Mouse (Mus musculus) neural tube, embryonic 15.5 days (tissue): ENCODE data around the gene Slc22a8. TPM values are rescaled to one million over a fixed set of nuclear protein-coding genes. Genes with fewer than 3 reads are reported as not detected.

Source experiments
- ATAC-seq: fragments of 200-750 bp; cut with Nextera tagmentation; 2 replicates; pipeline ENCODE4 v1.8.0; 2017; ENCODE audit warnings: mild to moderate bottlenecking, moderate TSS enrichment, moderate library complexity; ENCODE audit not compliant: low FRiP score
- H3K27ac ChIP-seq: fragments of 300-500 bp; sonication (generic); replicated peaks from 2 replicates; pipeline ENCODE4 v1.5.1; 2015; ENCODE audit warnings: mild to moderate bottlenecking, inconsistent platforms
- H3K27me3 ChIP-seq: fragments of 300-500 bp; sonication (generic); replicated peaks from 2 replicates; pipeline ENCODE4 v1.6.1; 2015; ENCODE audit warnings: inconsistent platforms
- H3K36me3 ChIP-seq: fragments of 300-500 bp; sonication (generic); 2 replicates; pipeline ENCODE4 v1.6.1; 2015; ENCODE audit warnings: inconsistent platforms
- H3K4me1 ChIP-seq: fragments of 300-500 bp; sonication (generic); 2 replicates; pipeline ENCODE4 v1.6.1; 2015; ENCODE audit warnings: inconsistent platforms
- H3K4me2 ChIP-seq: fragments of 300-500 bp; sonication (generic); 2 replicates; pipeline ENCODE4 v1.6.1; 2015; ENCODE audit warnings: inconsistent platforms, mild to moderate bottlenecking, moderate library complexity
- H3K4me3 ChIP-seq: fragments of 300-500 bp; sonication (generic); replicated peaks from 2 replicates; pipeline ENCODE4 v1.5.1; 2015; ENCODE audit warnings: mild to moderate bottlenecking, inconsistent platforms
- H3K9ac ChIP-seq: fragments of 300-500 bp; sonication (generic); replicated peaks from 2 replicates; pipeline ENCODE4 v1.6.1; 2015; ENCODE audit warnings: mild to moderate bottlenecking, inconsistent platforms
- H3K9me3 ChIP-seq: fragments of 300-500 bp; sonication (generic); replicated peaks from 2 replicates; pipeline ENCODE4 v1.6.1; 2016; ENCODE audit warnings: inconsistent platforms
- WGBS: fragments of 180-500 bp; shearing (Covaris S2); methylation state at CpG from one replicate; pipeline ENCODE4 v1.1.7; 2015; ENCODE audit warnings: mixed read lengths; 5-methylcytosine and 5-hydroxymethylcytosine counted together
- polyA plus RNA-seq: library from polyadenylated mRNA; unstranded; fragments of >200 nt; fragmentation: Nextera tagmentation; extraction: Ambion mirVana; gene quantifications from 2 replicates; pipeline ENCODE4 v1.2.1, GENCODE M21; 2015

The Slc22a8 gene
- polyA plus RNA-seq = 9.1 and 10.7 TPM in 2 replicates

DNA sequence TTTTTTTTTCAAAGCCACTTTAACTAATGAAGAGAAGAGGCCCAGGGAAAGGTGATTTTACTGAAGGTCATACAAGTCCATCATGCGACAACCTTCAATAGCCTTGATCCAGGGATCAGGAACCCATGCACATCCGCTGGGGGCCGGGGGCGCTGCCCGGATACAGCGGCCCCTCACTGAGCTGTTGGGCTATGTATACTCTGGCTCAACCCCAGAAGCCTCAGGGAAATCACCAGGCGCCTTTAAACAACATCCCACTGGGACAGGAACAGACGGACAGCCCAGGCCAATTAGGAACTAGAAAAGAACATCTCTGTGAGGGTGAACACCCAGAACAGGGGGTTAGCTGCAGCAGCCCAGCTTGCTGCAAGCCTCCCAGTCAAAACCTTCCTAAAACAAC is at the start of gene Slc22a8:
Gene Slc22a8 (plus strand): TSS at position 301 of the 400 bp plus-strand sequence.
- Histone ChIP-seq H3K9ac (no peak within 1 kb of the TSS), H3K4me3 (no peak within 1 kb of the TSS), H3K27ac (0 out of 2 replicates have a peak within 1 kb of the TSS, but pooled peaks have one; percentile 23), H3K4me2 (no peak within 1 kb of the TSS), H3K27me3 (no peaks in the 10 kb centered on the region), H3K9me3 (no peaks in the 10 kb centered on the region), H3K36me3 (no peaks in the 10 kb centered on the region), H3K4me1 (no peaks in the 10 kb centered on the region)
- WGBS = 62% methylated on average over 8 of the region's 8 CpGs
- ATAC-seq = no peak

DNA sequence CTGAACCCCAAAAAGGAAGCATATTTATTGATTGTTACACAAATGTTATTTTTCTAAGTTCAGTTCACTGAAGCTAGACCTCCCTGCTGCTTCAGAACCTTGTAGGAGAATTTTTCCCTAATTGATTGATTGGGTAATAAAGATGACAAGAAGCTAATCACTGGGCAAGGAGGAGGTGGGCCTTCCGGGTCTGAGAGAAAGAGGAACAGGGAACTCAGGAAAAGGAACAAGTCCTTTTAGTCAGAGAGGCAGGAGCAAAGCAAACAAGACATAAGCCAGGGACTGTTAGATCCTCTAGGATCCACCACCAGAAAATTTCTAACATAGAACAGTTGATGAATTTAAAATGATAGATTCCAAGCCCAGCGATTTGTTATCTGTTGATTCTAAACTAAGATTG is 32.2 kb upstream of the Slc22a8 start:
- Histone ChIP-seq H3K4me3 (no peak overlapping the region), H3K4me1 (no peaks in the 10 kb centered on the region), H3K27me3 (no peaks in the 10 kb centered on the region), H3K36me3 (no peaks in the 10 kb centered on the region), H3K27ac (no peak overlapping the region), H3K4me2 (no peak overlapping the region), H3K9ac (no peak overlapping the region), H3K9me3 (no peaks in the 10 kb centered on the region)
- no peak for ATAC-seq
- 46% methylated on average over 2 of the region's 2 CpGs for WGBS

DNA sequence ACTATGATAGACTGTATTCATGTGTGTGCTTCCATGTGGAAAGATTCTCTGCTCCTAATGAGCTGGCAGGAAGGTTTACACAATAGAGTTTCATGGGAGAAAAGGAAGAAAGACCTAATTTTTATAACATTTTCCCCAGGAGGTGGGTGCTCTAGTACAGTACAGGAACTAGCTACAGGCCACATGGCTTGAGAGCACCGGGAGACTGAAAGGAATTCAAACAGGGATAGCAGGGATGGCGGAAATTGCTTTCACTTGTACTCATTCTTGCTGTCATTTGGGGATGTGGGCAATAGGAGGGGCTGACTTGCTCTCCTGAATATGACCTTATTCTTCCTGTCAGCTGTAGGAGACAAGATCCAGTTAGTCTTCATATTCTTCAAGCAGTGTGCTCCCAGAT is 27.0 kb upstream of the Slc22a8 start:
- no peaks in the 10 kb centered on the region for H3K27me3 ChIP-seq
- H3K36me3 ChIP-seq = no peaks in the 10 kb centered on the region
- H3K4me2 ChIP-seq = no peak overlapping the region
- no peaks in the 10 kb centered on the region for H3K9me3 ChIP-seq
- ATAC-seq = no peak
- no peak overlapping the region for H3K9ac ChIP-seq
- no peak overlapping the region for H3K4me3 ChIP-seq
- no peaks in the 10 kb centered on the region for H3K4me1 ChIP-seq
- 54% methylated on average over 2 of the region's 2 CpGs for WGBS
- H3K27ac ChIP-seq = no peak overlapping the region

DNA sequence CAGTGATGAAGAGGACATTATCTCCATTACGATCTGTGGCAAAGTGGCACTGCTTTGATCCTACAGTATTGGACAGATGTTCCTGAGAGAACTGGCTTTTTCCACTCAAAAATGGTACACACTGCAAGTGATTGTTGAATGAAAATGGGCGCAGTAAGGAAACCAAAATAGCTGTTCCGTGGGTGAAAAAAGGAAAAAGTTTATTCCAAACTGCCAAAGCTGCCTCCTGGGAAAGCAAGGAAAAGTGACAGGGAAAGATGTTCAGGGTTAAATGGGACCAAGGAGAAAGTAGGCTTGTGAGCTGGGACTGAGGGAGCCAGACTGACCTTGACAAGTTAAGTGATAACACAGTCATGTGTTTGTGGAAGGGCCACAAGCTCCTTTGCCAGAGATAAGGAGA is 26.6 kb upstream of the Slc22a8 start:
- Histone ChIP-seq H3K36me3 (no peaks in the 10 kb centered on the region), H3K27ac (no peak overlapping the region), H3K4me3 (no peak overlapping the region), H3K4me1 (peaks cover 2% of the 10 kb centered on the region), H3K27me3 (no peaks in the 10 kb centered on the region), H3K9ac (no peak overlapping the region), H3K4me2 (no peak overlapping the region), H3K9me3 (no peaks in the 10 kb centered on the region)
- 90% methylated on average over 3 of the region's 3 CpGs for WGBS
- no peak for ATAC-seq

DNA sequence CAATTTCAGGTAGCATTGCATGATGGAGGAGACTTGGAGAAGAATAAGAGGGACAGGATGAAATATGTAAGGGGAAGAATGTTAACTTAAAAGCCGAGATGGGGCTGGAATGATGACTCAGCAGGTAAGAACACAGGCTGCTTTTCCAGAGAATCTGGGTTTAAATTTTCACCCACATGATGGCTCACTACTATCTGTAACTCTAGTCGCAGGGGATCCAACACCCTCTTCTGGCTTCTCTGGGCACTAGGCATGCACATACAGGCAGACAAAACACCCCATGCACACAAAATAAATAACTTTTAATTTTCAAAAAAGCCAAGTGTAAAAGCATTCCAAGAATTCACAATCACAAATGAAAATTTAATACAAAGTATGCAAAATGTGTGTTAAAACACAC is 25.8 kb upstream of the Slc22a8 start:
- H3K4me3 ChIP-seq = no peak overlapping the region
- no peaks in the 10 kb centered on the region for H3K27me3 ChIP-seq
- no peak overlapping the region for H3K27ac ChIP-seq
- ATAC-seq = no peak
- no peaks in the 10 kb centered on the region for H3K36me3 ChIP-seq
- H3K9me3 ChIP-seq = no peaks in the 10 kb centered on the region
- WGBS = 65% methylated on average over 2 of the region's 2 CpGs
- peaks cover 6% of the 10 kb centered on the region for H3K4me1 ChIP-seq
- H3K4me2 ChIP-seq = no peak overlapping the region
- H3K9ac ChIP-seq = no peak overlapping the region

DNA sequence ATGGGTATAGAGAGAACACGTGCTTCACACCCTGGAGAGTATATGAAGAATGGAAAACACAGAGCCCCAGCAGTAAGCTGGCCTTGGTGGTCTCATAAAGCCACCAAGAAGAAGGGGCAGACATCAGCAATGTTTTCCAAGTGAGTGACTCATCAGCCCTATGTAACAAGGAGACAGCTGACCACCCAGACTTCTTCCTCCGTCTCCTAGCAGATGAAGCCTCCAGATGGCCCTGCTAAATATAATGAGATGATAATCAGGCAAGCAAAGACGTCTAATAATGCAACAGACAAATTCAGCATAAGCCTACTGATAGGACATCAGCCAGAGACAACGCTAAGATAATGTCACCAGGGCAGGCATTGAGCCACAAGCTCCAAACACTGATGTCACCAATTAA is 25.1 kb upstream of the Slc22a8 start:
- no peaks in the 10 kb centered on the region for H3K36me3 ChIP-seq
- peaks cover 6% of the 10 kb centered on the region for H3K4me1 ChIP-seq
- no peak for ATAC-seq
- H3K27ac ChIP-seq = no peak overlapping the region
- 49% methylated on average over 4 of the region's 4 CpGs for WGBS
- H3K4me3 ChIP-seq = no peak overlapping the region
- no peak overlapping the region for H3K4me2 ChIP-seq
- H3K27me3 ChIP-seq = no peaks in the 10 kb centered on the region
- H3K9ac ChIP-seq = no peak overlapping the region
- H3K9me3 ChIP-seq = no peaks in the 10 kb centered on the region

DNA sequence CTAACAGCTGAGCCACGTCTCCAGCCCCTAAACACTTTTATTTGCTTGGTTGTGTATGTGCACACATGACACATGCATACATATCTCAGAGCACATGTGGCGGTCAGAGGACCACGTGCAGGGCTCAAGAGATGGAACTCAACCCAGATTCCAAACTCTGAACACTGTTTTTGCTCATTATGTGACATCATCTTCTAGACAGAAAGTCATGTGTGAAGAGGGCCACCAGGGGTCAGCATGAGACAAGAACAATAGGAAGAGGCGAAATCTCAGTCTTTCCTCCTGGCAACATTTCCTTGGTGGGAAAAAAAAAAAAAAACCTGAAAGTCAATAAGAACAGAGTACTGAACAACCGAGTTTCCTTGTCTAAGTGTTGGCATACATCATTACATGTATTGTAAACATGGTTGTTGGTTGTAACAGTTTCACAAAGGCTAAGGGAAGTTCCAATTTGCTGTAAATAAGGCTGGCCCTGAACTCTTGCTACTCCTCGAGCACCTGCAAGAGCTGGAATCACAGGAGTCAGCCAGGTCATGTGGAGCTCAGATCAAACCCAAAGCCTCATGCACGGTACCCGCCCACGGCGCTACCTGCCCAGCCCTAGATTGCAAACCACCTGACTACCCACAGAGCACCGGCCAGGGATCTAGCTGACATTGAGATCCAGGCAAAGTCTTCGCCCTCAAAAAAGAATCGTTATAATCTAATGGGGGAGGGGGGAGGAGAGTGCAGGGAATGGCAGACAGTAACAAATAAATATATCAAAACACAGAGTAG is 23.8 kb upstream of the Slc22a8 start:
- no peak for ATAC-seq

DNA sequence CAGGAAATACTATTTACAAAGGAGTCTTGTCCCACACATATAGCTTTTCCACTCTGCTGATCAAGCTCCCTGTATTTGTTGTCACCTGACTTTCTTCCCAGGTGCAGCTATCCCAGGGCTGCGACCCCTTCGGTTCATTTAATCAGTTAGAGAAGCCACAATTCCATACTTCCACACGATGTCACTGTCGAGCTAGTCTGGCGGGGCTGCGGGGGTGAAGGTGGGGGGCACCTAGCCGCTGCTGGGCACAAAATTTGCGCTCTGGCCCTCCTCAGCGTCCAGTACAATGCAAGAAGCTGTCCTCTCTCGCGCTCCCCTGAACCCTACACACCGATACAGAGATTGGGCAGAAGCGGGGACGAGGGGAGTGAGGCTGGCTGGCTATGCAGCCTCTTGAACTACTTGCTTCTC is 21.6 kb upstream of the Slc22a8 start:
- H3K4me2 ChIP-seq = peak overlapping the region; percentile 66
- no peak overlapping the region for H3K27ac ChIP-seq
- ATAC-seq = peak; percentile 66
- H3K4me1 ChIP-seq = peaks cover 6% of the 10 kb centered on the region
- H3K9ac ChIP-seq = peak overlapping the region; percentile 41; the same call in 1 of the 2 replicates
- WGBS = 7% methylated on average over 14 of the region's 14 CpGs
- H3K4me3 ChIP-seq = peak overlapping the region; percentile 29
- no peaks in the 10 kb centered on the region for H3K27me3 ChIP-seq
- no peaks in the 10 kb centered on the region for H3K9me3 ChIP-seq
- no peaks in the 10 kb centered on the region for H3K36me3 ChIP-seq

More for the DNA sequence above, 23.8 kb upstream of the Slc22a8 start:
- 54% methylated on average over 13 of the region's 13 CpGs for WGBS
- Histone ChIP-seq H3K27ac (no peak overlapping the region), H3K9me3 (no peaks in the 10 kb centered on the region), H3K36me3 (no peaks in the 10 kb centered on the region), H3K9ac (no peak overlapping the region), H3K4me3 (no peak overlapping the region), H3K4me2 (no peak overlapping the region), H3K27me3 (no peaks in the 10 kb centered on the region), H3K4me1 (peaks cover 6% of the 10 kb centered on the region)

DNA sequence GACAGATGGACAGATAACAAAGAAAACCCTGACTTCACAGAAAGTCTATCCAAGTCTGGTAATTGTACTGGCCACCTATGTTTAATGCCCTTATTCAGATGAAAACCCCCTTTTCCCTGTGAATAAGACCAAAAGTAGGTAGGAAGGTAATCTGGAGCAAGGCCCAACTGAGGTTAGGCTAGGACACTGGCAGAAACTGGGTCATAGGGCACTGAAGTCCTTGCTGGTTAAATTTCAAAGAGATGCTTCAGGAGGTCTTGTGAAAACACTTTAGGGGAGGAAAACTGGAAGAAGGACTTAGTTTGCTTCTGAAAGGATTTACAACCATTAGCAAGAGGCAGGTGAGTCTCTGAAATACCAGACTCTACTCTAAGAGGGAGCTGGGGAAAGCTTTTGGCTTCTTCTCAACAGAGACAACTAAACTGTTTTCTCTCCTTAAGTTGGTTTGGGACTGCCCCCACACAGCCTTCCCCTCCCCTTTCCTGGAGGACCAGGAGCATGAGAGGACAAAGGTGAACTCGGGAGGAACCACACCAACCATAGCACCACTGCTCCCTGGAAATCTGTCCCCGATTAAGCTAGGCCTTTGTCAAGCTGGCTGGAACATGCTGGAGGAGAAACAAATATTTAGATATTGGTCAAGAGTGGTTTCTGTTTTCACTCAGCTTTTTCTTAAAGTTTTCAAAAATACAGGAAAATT is 20.6 kb upstream of the Slc22a8 start:
- WGBS = 65% methylated on average over 2 of the region's 2 CpGs
- ATAC-seq = no peak
- H3K27ac ChIP-seq = no peak overlapping the region

DNA sequence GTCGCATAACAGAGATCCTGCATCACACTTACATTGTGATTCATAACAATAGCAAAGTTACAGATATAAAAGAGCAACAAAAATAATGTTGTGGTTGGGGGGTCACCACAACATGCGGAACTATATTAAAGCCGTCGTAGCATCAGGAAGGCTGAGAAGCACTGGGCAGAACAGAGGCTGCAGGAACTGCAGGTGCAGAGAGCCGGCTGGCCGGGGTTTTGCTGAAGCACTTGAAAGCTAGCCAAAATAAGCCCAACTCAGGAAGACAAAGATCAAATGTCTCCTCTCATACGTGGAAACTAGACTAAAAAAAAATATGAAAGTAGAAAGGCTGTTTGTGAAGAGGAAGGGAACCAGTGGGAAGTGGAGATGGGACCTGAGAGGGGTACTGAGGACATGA is 19.3 kb upstream of the Slc22a8 start:
- no peaks in the 10 kb centered on the region for H3K36me3 ChIP-seq
- H3K9me3 ChIP-seq = no peaks in the 10 kb centered on the region
- no peak overlapping the region for H3K27ac ChIP-seq
- H3K4me1 ChIP-seq = peaks cover 6% of the 10 kb centered on the region
- H3K4me2 ChIP-seq = no peak overlapping the region
- WGBS = 73% methylated on average over 7 of the region's 7 CpGs
- no peaks in the 10 kb centered on the region for H3K27me3 ChIP-seq
- no peak overlapping the region for H3K9ac ChIP-seq
- no peak overlapping the region for H3K4me3 ChIP-seq
- no peak for ATAC-seq

More for the DNA sequence above, 20.6 kb upstream of the Slc22a8 start:
- H3K27me3 ChIP-seq = no peaks in the 10 kb centered on the region
- no peak overlapping the region for H3K4me3 ChIP-seq
- H3K9ac ChIP-seq = no peak overlapping the region
- H3K4me2 ChIP-seq = no peak overlapping the region
- no peaks in the 10 kb centered on the region for H3K36me3 ChIP-seq
- H3K4me1 ChIP-seq = peaks cover 6% of the 10 kb centered on the region
- no peaks in the 10 kb centered on the region for H3K9me3 ChIP-seq

DNA sequence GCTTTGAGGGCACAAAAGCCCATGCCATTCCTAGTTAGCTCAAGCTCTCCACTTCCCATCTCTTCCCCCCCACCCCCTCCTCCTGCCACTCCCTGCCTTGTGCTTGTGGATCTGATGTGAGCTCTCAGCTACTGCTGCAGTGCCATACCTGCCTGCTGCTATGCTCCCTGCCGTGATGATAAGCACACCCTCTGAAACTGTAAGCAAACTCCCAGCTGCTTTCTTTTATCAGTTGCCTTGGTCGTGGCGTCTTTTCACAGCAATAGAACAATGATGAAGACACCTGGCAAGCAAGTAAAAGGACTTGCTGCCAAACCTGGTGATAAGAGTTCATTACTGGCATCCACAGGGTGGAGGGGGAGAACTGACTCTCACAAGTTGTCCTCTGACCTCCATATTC is 18.6 kb upstream of the Slc22a8 start:
- H3K27ac ChIP-seq = no peak overlapping the region
- no peaks in the 10 kb centered on the region for H3K36me3 ChIP-seq
- peaks cover 6% of the 10 kb centered on the region for H3K4me1 ChIP-seq
- no peak overlapping the region for H3K4me2 ChIP-seq
- ATAC-seq = no peak
- no peak overlapping the region for H3K9ac ChIP-seq
- no peaks in the 10 kb centered on the region for H3K27me3 ChIP-seq
- no peak overlapping the region for H3K4me3 ChIP-seq
- 47% methylated on average over 3 of the region's 3 CpGs for WGBS
- H3K9me3 ChIP-seq = no peaks in the 10 kb centered on the region

DNA sequence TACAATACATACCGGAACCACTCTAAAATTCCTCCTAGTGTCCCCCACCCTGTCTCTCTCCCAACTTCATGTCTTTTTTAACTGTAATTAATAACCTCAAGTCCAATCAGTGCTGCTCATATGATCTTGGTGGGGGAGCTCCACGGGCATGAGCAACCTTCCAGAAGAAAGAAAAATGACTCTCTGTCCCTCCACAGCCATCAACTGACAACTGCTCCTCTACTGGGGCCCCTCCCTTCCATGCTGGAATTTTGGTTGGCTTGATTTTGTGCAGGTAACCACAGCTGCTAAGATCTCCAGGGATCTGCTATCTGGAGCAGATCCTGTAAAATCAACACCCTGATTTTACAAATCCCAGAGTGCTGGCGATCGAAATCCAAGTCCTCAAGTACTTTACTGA is 13.6 kb upstream of the Slc22a8 start:
- ATAC-seq = no peak
- Histone ChIP-seq H3K4me3 (no peak overlapping the region), H3K9ac (no peak overlapping the region), H3K27ac (no peak overlapping the region), H3K36me3 (no peaks in the 10 kb centered on the region), H3K4me1 (peaks cover 8% of the 10 kb centered on the region), H3K9me3 (no peaks in the 10 kb centered on the region), H3K27me3 (no peaks in the 10 kb centered on the region), H3K4me2 (no peak overlapping the region)
- WGBS = 81% methylated on average over 4 of the region's 4 CpGs
